Mouse (Mus musculus): ENCODE data around the gene Tec.

Gene Tec

DNA sequence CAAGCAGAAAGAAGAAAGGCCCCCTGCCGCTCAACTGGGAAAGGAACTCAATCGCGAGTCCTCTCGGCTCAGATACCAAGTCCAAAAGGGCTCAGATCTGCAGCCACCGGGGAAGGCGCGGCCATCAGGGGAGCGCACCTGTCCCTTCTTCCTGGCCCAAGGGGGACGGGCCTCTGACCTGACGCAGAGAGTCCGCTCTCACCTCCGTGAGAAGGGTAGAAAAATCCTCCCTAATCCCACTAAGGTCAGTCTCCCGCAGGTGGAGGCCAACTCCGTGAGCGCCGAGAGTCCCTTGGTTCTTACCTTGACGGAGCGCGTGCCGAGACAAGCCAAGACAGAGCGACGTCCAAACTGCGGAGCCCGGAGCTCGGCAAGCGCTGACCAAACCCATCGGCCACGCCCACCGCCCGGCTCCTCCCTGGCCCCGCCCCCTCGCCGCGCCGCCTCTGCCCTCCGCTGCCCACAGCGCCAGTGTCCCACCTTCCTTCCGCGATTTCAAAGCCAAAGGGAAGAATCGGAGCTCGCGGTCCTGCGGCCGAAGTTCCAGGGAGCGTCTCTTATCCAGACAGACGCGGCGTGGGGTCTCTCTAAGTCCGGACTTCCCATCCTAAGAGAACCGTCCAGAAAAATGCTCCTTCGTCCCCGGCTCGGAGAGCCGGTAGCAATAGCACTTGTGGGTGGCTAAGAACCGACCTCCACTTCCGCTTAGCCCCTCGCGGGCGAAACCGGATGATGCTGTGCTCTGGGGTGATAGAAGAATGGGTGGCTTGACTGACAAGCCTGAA, at the start of gene Tec:
Gene Tec (minus strand): TSS at position 393 of the 785 bp plus-strand sequence.
- DNase-seq: peak; percentile 98

- peak; percentile 70 for DNase-seq
Measured at GRCm38 (mm10) chr5:72916851-72917250, 48.6 kb upstream of the Tec start.

DNA sequence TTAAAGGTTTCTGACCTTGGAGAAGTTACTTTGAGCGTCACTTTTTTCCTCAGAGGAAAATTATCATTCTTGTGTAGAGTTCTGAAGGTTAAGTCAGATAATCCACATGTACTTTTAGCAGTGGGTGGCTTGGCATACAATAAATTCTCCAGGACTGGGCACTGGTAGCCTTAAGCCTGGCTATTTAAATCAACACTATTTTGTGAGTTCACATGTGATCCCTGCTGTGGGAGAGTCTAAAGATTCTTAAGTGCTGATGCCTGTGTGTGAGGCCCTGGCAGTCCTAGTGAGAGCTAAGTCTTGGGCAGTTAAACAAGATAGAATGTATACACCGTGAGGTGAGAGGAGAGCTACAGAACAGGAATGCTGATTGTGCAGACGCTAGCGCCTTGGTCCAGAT, 47.8 kb upstream of the Tec start:
- DNase-seq: peak; percentile 84

GRCm38 (mm10) chr5:72914633-72915561, 46.6 kb upstream of the Tec start:
- DNase-seq: peak; percentile 96

DNA sequence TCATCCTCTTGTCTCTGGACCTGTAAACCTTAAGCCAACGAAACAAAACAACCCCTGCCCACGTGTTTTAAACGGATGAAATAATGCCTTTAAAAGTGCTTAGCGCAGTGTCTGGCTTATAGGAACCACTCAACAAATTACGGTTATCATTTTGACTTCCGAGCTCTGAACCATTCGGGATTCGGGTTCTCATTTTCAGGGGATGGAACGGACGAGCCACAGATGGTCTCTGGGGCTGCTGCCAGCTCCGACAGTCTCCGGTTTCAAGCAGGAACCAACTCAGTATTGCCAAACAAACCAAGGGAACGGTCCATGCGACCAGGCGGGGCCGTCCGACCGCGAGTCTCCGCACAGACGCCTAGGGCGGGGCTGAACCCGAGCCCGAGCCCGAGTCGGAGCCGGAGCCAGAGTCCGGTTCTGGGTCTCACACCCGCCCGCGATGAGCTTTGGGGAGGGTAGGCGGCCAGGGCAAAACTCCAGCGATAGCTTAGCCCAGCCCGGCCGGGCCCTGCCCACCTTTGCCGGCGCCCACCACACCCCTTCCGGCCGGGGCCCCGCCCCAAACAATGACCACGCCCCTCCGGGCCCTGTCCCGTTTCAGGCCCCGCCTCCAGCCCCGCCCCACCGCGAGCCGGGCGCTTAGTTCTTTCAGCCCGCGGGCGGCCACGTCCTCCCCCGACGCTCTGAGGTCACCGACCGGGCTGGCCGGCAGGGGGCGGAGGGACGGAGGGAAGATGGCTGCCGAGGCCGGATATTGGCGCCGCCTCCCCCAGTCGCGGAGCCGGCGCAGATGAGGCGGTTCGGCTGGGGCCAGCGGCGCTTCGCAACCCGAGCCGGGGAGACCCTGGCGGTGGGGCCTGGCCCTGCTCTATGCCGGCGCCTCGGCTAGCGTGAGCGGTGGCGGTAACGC, 45.6 kb upstream of the Tec start, which contains the start of gene Slain2:
Gene Slain2 (plus strand): TSS at position 657 of the 910 bp plus-strand sequence.
- peak; percentile 100 for DNase-seq

DNA sequence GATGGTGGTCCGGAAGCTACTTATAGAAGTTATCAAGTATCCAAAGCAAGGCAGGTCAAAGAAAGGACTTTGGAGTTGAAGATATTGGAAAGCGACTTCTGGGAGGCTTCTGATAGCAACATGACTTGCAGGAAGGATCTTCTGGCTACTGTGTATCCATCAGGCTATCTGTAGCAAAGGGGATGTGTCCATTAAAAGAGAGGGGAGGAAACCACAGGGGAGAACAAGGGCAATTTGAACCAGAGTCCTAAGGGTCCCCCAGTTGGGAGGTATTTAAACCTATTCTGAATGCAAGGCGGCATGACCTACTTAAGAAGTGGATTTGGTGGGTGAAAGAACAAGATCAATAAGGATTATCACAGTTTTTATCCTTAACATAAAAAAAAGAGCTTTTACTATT, 43.0 kb upstream of the Tec start:
- DNase-seq: peak; percentile 59

GRCm38 (mm10) chr5:72910373-72910772, 42.1 kb upstream of the Tec start:
- peak; percentile 50 for DNase-seq

GRCm38 (mm10) chr5:72909363-72909762, 41.1 kb upstream of the Tec start:
- DNase-seq: no peak

DNA sequence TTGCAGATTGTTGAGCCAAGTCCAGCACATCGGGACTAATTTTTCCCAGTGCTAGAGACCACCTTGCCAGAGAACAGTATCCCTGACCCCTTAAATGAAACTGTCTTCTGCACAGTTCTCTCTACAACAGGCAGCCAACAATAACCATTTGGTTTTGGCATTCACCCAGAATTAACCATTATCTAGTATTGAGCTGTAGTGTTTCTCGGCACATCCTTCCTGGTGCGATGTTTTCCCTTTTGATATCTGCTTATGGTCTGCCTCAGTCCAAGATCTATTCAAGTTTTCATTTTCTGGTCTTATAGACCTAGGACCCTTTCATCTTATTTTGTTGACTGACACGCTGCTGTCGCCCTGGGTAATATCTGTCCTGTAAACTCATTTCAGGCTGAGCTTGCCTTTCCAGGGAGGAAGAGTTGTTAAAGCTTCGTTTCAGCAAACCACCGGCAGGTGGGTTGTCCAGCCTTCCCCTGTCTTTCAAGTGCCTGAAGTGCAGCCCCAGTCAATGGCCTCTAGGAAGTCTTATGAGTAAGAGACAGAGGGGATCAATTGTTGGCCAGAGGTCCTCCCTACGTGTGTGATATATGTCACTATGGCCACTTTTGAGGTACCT, 40.1 kb upstream of the Tec start:
- peak; percentile 68 for DNase-seq

DNA sequence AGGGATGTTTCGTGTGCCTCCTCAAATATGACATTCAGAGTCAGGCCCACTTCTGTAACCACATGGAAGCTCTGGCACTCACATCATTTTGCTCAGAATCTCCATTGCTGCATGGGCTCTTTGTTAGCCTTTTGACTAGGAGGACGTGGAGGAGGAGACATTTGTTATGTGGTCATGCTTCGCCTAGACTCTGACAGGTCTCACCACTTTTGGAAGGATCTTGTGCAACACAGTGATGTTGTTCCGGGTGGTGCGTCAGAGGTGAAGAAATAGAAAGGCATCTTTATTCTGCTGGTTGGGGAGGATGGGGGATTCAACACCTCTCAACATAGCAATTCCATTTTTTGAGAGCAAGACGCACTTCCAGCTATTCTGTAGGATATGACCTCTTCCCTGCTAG, 39.1 kb upstream of the Tec start:
- peak; percentile 76 for DNase-seq

DNA sequence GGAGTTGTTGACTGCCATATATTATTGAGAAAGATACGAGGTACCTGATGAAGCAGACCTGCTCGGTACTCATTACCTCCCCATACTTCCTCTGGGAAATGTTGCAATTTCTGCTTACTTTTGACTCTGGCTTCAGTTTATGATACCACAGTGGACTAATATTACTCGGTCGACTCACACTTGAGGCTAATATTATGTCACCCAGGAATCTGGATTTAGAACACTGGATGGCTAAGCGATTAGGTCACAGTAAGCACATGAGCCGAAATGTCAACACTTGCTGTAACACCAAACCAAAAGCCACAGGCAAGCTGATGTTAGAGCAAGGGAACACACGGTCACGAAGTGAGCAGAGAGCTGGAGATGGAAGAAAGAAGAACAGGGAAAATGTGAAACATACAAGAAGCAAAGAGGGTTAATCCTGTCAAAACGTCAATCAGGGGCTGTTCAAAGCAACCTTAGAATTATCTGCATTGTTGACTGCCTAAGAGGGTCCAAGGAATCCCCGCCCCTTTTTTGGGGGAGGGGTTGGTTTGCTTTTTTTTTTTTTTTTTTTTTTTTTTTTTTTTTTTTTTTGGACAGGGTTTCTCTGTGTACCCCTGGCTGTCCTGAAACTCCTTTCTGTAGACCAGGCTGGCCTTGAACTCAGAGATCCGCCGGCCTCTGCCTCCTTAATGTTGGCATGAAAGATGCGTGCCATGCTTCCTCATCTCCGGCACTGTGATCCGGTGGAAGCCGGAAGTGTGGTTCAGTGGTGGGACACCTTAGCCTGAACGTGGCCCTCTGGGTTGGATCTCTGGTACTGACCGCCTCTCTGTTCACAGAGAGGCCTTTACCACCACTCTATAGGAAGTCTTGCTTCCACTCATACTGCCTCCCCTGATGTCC, 36.9 kb upstream of the Tec start:
- DNase-seq: peak; percentile 96

- no peak for DNase-seq
Measured at GRCm38 (mm10) chr5:72902876-72903516, 34.7 kb upstream of the Tec start.

GRCm38 (mm10) chr5:72902312-72902711, 34.0 kb upstream of the Tec start:
- no peak for DNase-seq

GRCm38 (mm10) chr5:72901866-72902265, 33.6 kb upstream of the Tec start:
- DNase-seq: no peak

- DNase-seq: peak; percentile 64
Measured at GRCm38 (mm10) chr5:72899255-72899654, 31.0 kb upstream of the Tec start.

DNA sequence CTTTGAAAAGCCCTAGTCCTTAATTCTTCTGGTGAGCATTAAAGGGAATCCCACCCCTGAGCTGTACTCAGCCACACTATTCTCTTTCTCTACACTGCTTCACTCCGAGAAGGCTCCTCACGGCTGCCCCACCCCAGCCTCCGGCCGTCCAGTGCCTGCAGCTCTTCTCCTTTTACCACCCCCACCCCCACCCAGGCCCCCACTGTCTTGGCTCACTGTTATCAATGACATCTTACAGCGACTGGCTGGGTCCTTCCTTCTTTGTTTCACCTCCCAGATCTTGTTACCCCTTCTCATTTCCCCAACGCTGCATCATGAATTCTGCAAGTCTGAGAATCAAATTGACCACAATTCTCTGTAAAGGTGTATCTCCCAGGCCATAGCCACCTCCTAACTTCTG, 29.7 kb upstream of the Tec start:
- DNase-seq: peak; percentile 79

DNA sequence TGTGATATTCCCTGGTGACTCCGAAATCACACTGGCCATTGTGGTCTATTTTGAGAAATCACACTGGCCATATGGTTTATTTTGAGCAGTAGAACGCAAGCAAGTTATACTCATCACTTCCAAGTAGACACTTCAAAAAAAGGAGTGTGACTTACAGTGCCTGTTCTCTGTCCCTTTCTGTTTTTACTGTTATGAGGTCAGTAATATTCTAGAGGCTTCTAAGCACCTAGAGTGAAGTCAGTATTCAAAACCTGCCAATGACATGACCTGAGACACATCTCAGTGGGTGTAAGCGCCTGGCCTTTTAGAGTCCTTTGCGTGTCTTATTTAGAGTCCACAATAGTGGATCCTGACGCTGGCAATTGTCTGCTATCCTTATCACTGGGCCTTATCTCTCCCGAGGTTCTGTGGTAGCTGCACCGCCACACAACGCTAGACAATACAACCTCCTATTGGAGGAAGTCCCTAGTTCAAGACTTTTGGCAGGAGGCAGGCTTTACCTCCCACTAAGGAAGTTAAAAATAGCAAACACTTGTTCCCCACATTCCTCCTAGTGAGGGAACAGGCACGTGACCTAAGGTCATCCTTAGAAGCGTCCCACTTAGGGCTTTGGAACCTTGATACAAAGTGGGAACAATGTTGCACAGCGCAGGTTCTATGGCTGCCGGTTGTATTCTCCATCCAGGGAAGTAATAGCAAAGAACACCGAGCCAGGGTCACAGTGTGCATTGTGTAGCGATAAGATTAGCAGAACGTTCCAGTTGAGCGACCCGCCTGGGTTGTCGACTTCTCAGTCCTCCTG, 28.4 kb upstream of the Tec start:
- peak; percentile 97 for DNase-seq

GRCm38 (mm10) chr5:72895261-72895660, 27.0 kb upstream of the Tec start:
- DNase-seq: peak; percentile 71

- no peak for DNase-seq
Measured at GRCm38 (mm10) chr5:72893987-72894386, 25.7 kb upstream of the Tec start.

GRCm38 (mm10) chr5:72891534-72891933, 23.3 kb upstream of the Tec start:
- DNase-seq: peak; percentile 94

All from heart, adult 11 months (tissue).